Mouse (Mus musculus): ENCODE results near the gene Smc1b.

GRCm38 (mm10) chr15:85055186-85055585 lies 76.6 kb downstream of the Smc1b start:
- TF ChIP-seq USF1 (IDR thresholded peaks at IDR 0.05; ENCODE audit: low read depth) (no peak), POLR2AphosphoS2 (IDR thresholded peaks at IDR 0.05; ENCODE audit: insufficient read length, low read depth) (no peak), TCF12 (IDR thresholded peaks at IDR 0.05; ENCODE audit: insufficient read depth, poor library complexity, severe bottlenecking) (no peak), MAX (IDR thresholded peaks at IDR 0.05; ENCODE audit: low read depth) (no peak), POLR2A (IDR thresholded peaks at IDR 0.05; ENCODE audit: insufficient read length, low read depth) (no peak)
